In genomic region chr17:29342010-29342910, GRCm38 (mm10) we compare ENCODE assay signal across 8 mouse cellular contexts. TPM values are rescaled to one million over a fixed set of nuclear protein-coding genes. Genes with fewer than 3 reads are reported as not detected.
DNase-seq lines count a peak whose midpoint lies in the region; ATAC-seq lines count a peak whose summit lies in the region.

No protein-coding gene starts in this region.

- no peaks in the 10 kb centered on the region for H3K27me3 ChIP-seq in intestine, embryonic 16.5 days (replicated peaks; ENCODE audit: control insufficient read depth, insufficient read depth, low read length)
- H3K27me3 ChIP-seq in lung, embryonic 15.5 days: no peaks in the 10 kb centered on the region
- no peaks in the 10 kb centered on the region for H3K27me3 ChIP-seq in stomach, embryonic 16.5 days (ENCODE audit: control insufficient read depth, insufficient read depth, low read length)

- H3K36me3 ChIP-seq in intestine, embryonic 16.5 days (ENCODE audit: control insufficient read depth, insufficient read depth, low read length): 0 out of 2 replicates have a peak, but pooled peaks cover 4% of the 10 kb centered on the region
- peaks cover 53% of the 10 kb centered on the region for H3K36me3 ChIP-seq in lung, embryonic 15.5 days
- peaks cover 18% of the 10 kb centered on the region; the same call in 1 of the 2 replicates for H3K36me3 ChIP-seq in stomach, embryonic 16.5 days (ENCODE audit: control insufficient read depth, insufficient read depth, low read length)

- H3K4me2 ChIP-seq in intestine, embryonic 16.5 days (ENCODE audit: low read depth, low read length): no peak overlapping the region
- H3K4me2 ChIP-seq in lung, embryonic 15.5 days: peak overlapping the region; percentile 24; the same call in 1 of the 2 replicates
- H3K4me2 ChIP-seq in stomach, embryonic 16.5 days (ENCODE audit: low read depth, low read length): peak overlapping the region; percentile 22; the same call in 1 of the 2 replicates

- peak; percentile 66 for ATAC-seq in intestine, embryonic 16.5 days
- ATAC-seq in lung, embryonic 15.5 days (ENCODE audit: borderline replicate concordance, extremely low read depth, low FRiP score, low TSS enrichment): peak; percentile 86
- ATAC-seq in stomach, embryonic 16.5 days (ENCODE audit: insufficient read depth, low FRiP score): peak; percentile 73

- H3K4me3 ChIP-seq in intestine, embryonic 16.5 days (ENCODE audit: low read length): no peak overlapping the region
- H3K4me3 ChIP-seq in lung, embryonic 15.5 days: no peak overlapping the region
- 0 out of 2 replicates have a peak overlapping the region, but pooled peaks have one; percentile 10 for H3K4me3 ChIP-seq in stomach, embryonic 16.5 days (replicated peaks; ENCODE audit: low read length)

- no peaks in the 10 kb centered on the region for H3K9me3 ChIP-seq in intestine, embryonic 16.5 days (ENCODE audit: control insufficient read depth, low read length)
- no peaks in the 10 kb centered on the region for H3K9me3 ChIP-seq in lung, embryonic 15.5 days
- H3K9me3 ChIP-seq in stomach, embryonic 16.5 days (replicated peaks; ENCODE audit: control insufficient read depth, low read length): no peaks in the 10 kb centered on the region

- 42% methylated on average over 13 of the region's 13 CpGs for WGBS in intestine, embryonic 16.5 days
- 24% methylated on average over 13 of the region's 13 CpGs for WGBS in lung, embryonic 15.5 days
- WGBS in stomach, embryonic 16.5 days: 37% methylated on average over 13 of the region's 13 CpGs

- H3K27ac ChIP-seq in intestine, embryonic 16.5 days (ENCODE audit: low read length): peak overlapping the region; percentile 81
- H3K27ac ChIP-seq in lung, embryonic 15.5 days: peak overlapping the region; percentile 90
- H3K27ac ChIP-seq in stomach, embryonic 16.5 days (ENCODE audit: low read length): peak overlapping the region; percentile 84

- H3K4me1 ChIP-seq in intestine, embryonic 16.5 days (ENCODE audit: control insufficient read depth, insufficient read depth, low read length): peaks cover 29% of the 10 kb centered on the region
- peaks cover 69% of the 10 kb centered on the region for H3K4me1 ChIP-seq in lung, embryonic 15.5 days
- peaks cover 39% of the 10 kb centered on the region for H3K4me1 ChIP-seq in stomach, embryonic 16.5 days (ENCODE audit: control insufficient read depth, insufficient read depth, low read length)

- peak overlapping the region; percentile 43; the same call in 1 of the 2 replicates for H3K9ac ChIP-seq in intestine, embryonic 16.5 days (ENCODE audit: low read depth, low read length)
- no peak overlapping the region for H3K9ac ChIP-seq in lung, embryonic 15.5 days
- peak overlapping the region; percentile 55 for H3K9ac ChIP-seq in stomach, embryonic 16.5 days (ENCODE audit: low read length)

- peak; percentile 54 for DNase-seq in urinary bladder, postnatal 14 days (ENCODE audit: low spot score)
- DNase-seq in urinary bladder, postnatal 25 days (ENCODE audit: low spot score): no peak
- DNase-seq in heart, adult 11 months: peak; percentile 98
- DNase-seq in layer of hippocampus, adult 8-10 months (ENCODE audit: low spot score in 2 of 2): no peak
- no peak for DNase-seq in layer of hippocampus, postnatal 10 days (ENCODE audit: low spot score in 2 of 2)

RNA-seq across cellular contexts. Expression of gene Mtch1, which starts 5.5 kb away (rescaled TPM):
- 31.7 and 146 TPM in 2 replicates for polyA plus RNA-seq in intestine, embryonic 16.5 days (2015; fragmentation: Nextera tagmentation; extraction: Ambion mirVana)
- polyA plus RNA-seq in lung, embryonic 15.5 days (2015; fragmentation: Nextera tagmentation; extraction: Ambion mirVana): 341 and 343 TPM in 2 replicates
- polyA plus RNA-seq in stomach, embryonic 16.5 days (2015; fragmentation: Nextera tagmentation; extraction: Ambion mirVana): 91.7 and 102 TPM in 2 replicates
- 100 to 1,000 TPM; 562 to 622 (median 577) TPM for total RNA-seq in layer of hippocampus, adult 8-10 months (2022)
- 100 to 1,000 TPM; 505 to 511 TPM for total RNA-seq in layer of hippocampus, postnatal 10 days (2021)

RNA-seq across cellular contexts. Expression of gene Fgd2, which starts 18.5 kb away (rescaled TPM):
- 9.8 and 11.5 TPM in 2 replicates for polyA plus RNA-seq in intestine, embryonic 16.5 days (2015; fragmentation: Nextera tagmentation; extraction: Ambion mirVana)
- 19.1 and 21.7 TPM in 2 replicates for polyA plus RNA-seq in lung, embryonic 15.5 days (2015; fragmentation: Nextera tagmentation; extraction: Ambion mirVana)
- polyA plus RNA-seq in stomach, embryonic 16.5 days (2015; fragmentation: Nextera tagmentation; extraction: Ambion mirVana): 12.1 and 13.1 TPM in 2 replicates
- 10 to 100 TPM in 2 of 4 experiments, 1 to 10 TPM in 2; 5.5 to 13.8 (median 10.3) TPM for total RNA-seq in layer of hippocampus, adult 8-10 months (2022)
- 10 to 100 TPM in 1 of 2 experiments, 1 to 10 TPM in 1; 7.8 to 13.0 TPM for total RNA-seq in layer of hippocampus, postnatal 10 days (2021)

RNA-seq across cellular contexts. Expression of gene Pi16, which starts 24.8 kb away (rescaled TPM):
- polyA plus RNA-seq in intestine, embryonic 16.5 days (2015; fragmentation: Nextera tagmentation; extraction: Ambion mirVana): 0.88 and 1.1 TPM in 2 replicates
- 1.9 and 2.4 TPM in 2 replicates for polyA plus RNA-seq in lung, embryonic 15.5 days (2015; fragmentation: Nextera tagmentation; extraction: Ambion mirVana)
- polyA plus RNA-seq in stomach, embryonic 16.5 days (2015; fragmentation: Nextera tagmentation; extraction: Ambion mirVana): 1.8 and 2.6 TPM in 2 replicates
- total RNA-seq in layer of hippocampus, adult 8-10 months (2022): 1 to 10 TPM in 2 of 4 experiments, under 1 TPM in 2; 0.83 to 1.3 (median 1.1) TPM
- 1 to 10 TPM; 1.7 to 2.1 TPM for total RNA-seq in layer of hippocampus, postnatal 10 days (2021)

Comparison
In these comparisons a context has a peak if more than half of its experiments do, and no peak if none do; other contexts are left out.
1. DNase-seq: peak in urinary bladder, postnatal 14 days (single experiment) and heart, adult 11 months (single experiment); none in urinary bladder, postnatal 25 days (single experiment), layer of hippocampus, adult 8-10 months (0 of 2) and layer of hippocampus, postnatal 10 days (0 of 2).
2. Peak in every context shown above with its lines, with median percentiles within 50 percentile points of each other: ATAC-seq and H3K27ac ChIP-seq.